Mouse (Mus musculus) heart, embryonic 11.5 days (tissue): ENCODE results near the gene Gm11273. TPM values are rescaled to one million over a fixed set of nuclear protein-coding genes. Genes with fewer than 3 reads are reported as not detected.
"Not testable (repeated sequence)": the region's sequence is repeated elsewhere in the genome, so short reads cannot be mapped to it uniquely, and the experiment has no call there.

Experiments used
- ATAC-seq: fragments of 200-750 bp; cut with Nextera tagmentation; replicated peaks from 2 replicates; pipeline ENCODE4 v1.8.0; 2017; ENCODE audit warnings: moderate library complexity; ENCODE audit not compliant: insufficient number of reproducible peaks, low FRiP score, low TSS enrichment
- H3K27ac ChIP-seq: fragments of 300-500 bp; sonication (generic); 2 replicates; pipeline ENCODE4 v1.5.1; 2014; ENCODE audit warnings: mild to moderate bottlenecking, low read depth, low read length
- H3K27me3 ChIP-seq: fragments of 300-500 bp; sonication (generic); 2 replicates; pipeline ENCODE4 v1.6.1; 2014; ENCODE audit warnings: mild to moderate bottlenecking, low read length, mixed read lengths; ENCODE audit not compliant: control insufficient read depth, insufficient read depth
- H3K36me3 ChIP-seq: fragments of 300-500 bp; sonication (generic); 2 replicates; pipeline ENCODE4 v1.6.1; 2014; ENCODE audit warnings: mild to moderate bottlenecking, low read length, moderate library complexity, mixed read lengths; ENCODE audit not compliant: control insufficient read depth, insufficient read depth
- H3K4me1 ChIP-seq: fragments of 300-500 bp; sonication (generic); 2 replicates; pipeline ENCODE4 v1.6.1; 2014; ENCODE audit warnings: low read length; ENCODE audit not compliant: control insufficient read depth, insufficient read depth
- H3K4me2 ChIP-seq: fragments of 300-500 bp; sonication (generic); 2 replicates; pipeline ENCODE4 v1.6.1; 2014; ENCODE audit warnings: mild to moderate bottlenecking, moderate library complexity
- H3K4me3 ChIP-seq: fragments of 300-500 bp; sonication (generic); 2 replicates; pipeline ENCODE4 v1.5.1; 2014; ENCODE audit warnings: low read depth, low read length
- H3K9ac ChIP-seq: fragments of 300-500 bp; sonication (generic); 2 replicates; pipeline ENCODE4 v1.6.1; 2014; ENCODE audit warnings: mild to moderate bottlenecking, low read depth, low read length, moderate library complexity
- H3K9me3 ChIP-seq: fragments of 300-500 bp; sonication (generic); replicated peaks from 2 replicates; pipeline ENCODE4 v1.6.1; 2016; ENCODE audit warnings: low read length; ENCODE audit not compliant: control insufficient read depth
- WGBS: fragments of 180-500 bp; shearing (Covaris S2); extraction: QIAGEN DNeasy Blood & Tissue Kit; methylation state at CpG from one replicate; pipeline ENCODE4 v1.1.7; 2014; ENCODE audit not compliant: insufficient replicate concordance; 5-methylcytosine and 5-hydroxymethylcytosine counted together
- polyA plus RNA-seq: library from polyadenylated mRNA; unstranded; fragments of >200 nt; fragmentation: Nextera tagmentation; extraction: Ambion mirVana; gene quantifications from 2 replicates; pipeline ENCODE4 v1.2.1, GENCODE M21; 2014

Gene Gm11273
- polyA plus RNA-seq, 1 experiment from 2014 or later, result 8.5 TPM

DNA sequence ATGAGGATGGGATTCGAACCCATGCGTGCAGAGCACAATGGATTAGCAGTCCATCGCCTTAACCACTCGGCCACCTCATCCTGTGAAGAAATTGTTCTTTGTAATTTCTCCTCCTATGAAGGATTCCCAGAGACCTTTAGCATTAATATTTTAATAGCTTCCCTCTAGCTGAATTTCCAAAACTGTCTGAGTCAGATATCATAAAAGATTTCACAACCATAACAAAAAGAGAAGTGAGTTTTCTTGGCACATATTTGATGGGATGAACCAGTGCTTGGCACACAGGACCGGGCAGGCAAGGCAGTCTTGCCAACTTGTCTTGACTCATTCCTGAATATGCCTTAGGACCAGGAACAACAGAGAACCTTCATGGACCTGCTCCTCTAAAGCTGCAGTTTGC lies 8.4 kb downstream of the Gm11273 start:
- no peak for ATAC-seq
- Histone ChIP-seq H3K4me2 (no peak overlapping the region), H3K9me3 (no peaks in the 10 kb centered on the region), H3K27ac (no peak overlapping the region), H3K4me1 (no peaks in the 10 kb centered on the region), H3K36me3 (no peaks in the 10 kb centered on the region), H3K4me3 (no peak overlapping the region), H3K9ac (no peak overlapping the region), H3K27me3 (no peaks in the 10 kb centered on the region)
- WGBS, result 93% methylated on average over 5 of the region's 5 CpGs

- H3K27ac ChIP-seq, result no peak overlapping the region
- WGBS, result 76% methylated on average over 1 of the region's 1 CpGs
- H3K4me1 ChIP-seq, result no peaks in the 10 kb centered on the region
- 0 out of 2 replicates have a peak, but pooled peaks cover 2% of the 10 kb centered on the region for H3K36me3 ChIP-seq
- no peak overlapping the region for H3K4me3 ChIP-seq
- no peak for ATAC-seq
- no peak overlapping the region for H3K4me2 ChIP-seq
- H3K27me3 ChIP-seq, result no peaks in the 10 kb centered on the region
- no peaks in the 10 kb centered on the region for H3K9me3 ChIP-seq
- H3K9ac ChIP-seq, result no peak overlapping the region
Observed at GRCm38 (mm10) chr13:21486881-21487280, 14.3 kb downstream of the Gm11273 start.

DNA sequence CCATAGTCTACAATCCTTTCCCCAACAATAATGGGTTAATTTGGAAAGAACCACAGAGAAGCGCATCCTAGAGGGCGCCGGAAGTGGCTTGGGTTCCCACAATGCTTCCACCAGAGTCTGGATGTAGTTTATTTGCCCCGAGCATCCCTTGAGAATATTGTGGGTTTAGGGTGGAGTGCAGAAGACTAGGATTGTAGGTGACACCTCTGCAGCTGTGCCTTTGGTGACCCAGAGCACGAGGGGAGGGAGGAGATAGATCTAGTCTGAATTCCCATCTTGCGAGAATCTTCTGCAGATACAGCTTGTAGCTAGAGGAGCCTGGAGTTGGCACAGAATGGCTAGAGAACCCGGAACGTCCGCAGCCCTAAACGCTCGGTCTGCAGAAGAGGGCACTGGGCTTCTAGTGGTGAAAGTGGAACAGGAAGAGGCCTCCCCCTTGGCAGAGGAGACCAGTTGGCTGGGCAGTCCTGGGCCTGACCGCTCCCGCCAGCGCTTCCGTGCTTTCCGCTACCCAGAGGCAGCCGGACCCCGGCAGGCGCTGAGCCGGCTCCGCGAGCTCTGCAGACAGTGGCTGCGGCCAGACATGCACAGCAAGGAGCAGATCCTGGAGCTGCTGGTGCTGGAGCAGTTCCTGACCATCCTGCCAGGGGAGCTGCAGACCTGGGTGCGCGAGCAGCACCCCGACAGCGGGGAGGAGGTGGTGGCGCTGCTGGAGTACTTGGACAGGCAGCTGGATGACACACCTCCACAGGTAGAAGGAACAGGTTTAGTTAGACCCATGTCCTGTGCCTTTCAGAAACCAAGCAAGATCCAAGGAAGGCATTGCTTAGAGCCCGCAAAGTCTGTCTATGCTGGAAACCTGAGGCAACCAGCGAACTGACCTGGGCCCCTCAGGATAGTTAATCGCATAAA lies 22.2 kb downstream of the Gm11273 start, which contains the start of the genes Zkscan4 and Gm10065:
Gene Zkscan4, plus strand, starts transcription at position 149 of the 912 bp plus-strand sequence.
Gene Gm10065, minus strand, starts transcription at position 683 of the 912 bp plus-strand sequence.
- H3K36me3 ChIP-seq, H3K9me3 ChIP-seq, H3K27me3 ChIP-seq, H3K4me1 ChIP-seq: not testable (repeated sequence)
- peak; percentile 60 for ATAC-seq
- Histone ChIP-seq H3K4me2 (peak within 1 kb of the TSS; percentile 72), H3K27ac (peak within 1 kb of the TSS; percentile 54), H3K9ac (peak within 1 kb of the TSS; percentile 74), H3K4me3 (peak within 1 kb of the TSS; percentile 59)
- WGBS, result 3% methylated on average over 26 of the region's 31 CpGs

DNA sequence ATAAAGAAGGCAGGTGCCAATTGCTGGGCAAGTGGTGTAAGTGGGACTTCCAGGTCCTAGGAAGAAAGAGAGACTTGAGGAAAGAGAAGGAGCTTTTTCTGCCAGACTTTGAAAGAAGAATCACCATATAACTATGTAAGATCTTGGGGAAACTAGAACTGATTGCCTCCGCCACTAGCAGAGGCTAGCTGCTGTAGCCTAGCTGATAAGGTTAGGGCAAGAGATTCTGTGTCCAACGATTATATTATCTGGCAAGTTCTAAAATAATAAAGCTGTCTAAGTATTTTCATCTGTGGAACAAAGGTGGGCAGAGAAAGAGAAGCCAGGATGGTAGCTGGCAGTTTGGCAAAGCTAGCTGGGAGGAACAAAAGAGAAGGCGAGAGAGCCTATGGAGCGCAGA lies 28.8 kb downstream of the Gm11273 start:
- 21% methylated on average over 4 of the region's 4 CpGs for WGBS
- no peaks in the 10 kb centered on the region for H3K36me3 ChIP-seq
- H3K9ac ChIP-seq, result peak overlapping the region; percentile 44; the same call in 1 of the 2 replicates
- peak overlapping the region; percentile 15; the same call in 1 of the 2 replicates for H3K4me2 ChIP-seq
- H3K4me1 ChIP-seq, result 0 out of 2 replicates have a peak, but pooled peaks cover 2% of the 10 kb centered on the region
- no peaks in the 10 kb centered on the region for H3K27me3 ChIP-seq
- no peak overlapping the region for H3K27ac ChIP-seq
- H3K4me3 ChIP-seq, result no peak overlapping the region
- ATAC-seq, result no peak
- no peaks in the 10 kb centered on the region for H3K9me3 ChIP-seq

DNA sequence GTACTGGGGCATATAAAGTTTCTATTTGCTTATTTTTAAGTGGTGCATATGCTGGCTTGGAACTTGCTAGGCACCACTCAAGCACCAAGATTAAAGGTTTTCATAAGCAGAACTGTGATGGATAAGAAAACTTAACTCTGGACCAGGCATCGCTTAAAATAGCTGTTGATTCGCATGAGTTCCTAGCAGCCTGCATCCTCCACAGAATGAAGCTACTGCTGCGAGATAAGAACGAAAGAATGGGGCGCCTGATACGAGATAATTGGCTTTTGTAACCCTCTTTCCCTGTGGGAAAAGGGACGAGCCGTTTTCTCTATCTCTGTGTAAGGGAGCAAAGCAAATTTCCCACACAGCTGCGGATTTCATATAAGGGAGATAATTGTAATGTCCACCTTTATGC lies 32.1 kb downstream of the Gm11273 start:
- Histone ChIP-seq H3K4me3 (peak overlapping the region; percentile 62; the same call in 1 of the 2 replicates), H3K9ac (no peak overlapping the region), H3K36me3 (no peaks in the 10 kb centered on the region), H3K9me3 (no peaks in the 10 kb centered on the region), H3K27ac (no peak overlapping the region), H3K4me2 (peak overlapping the region; percentile 99), H3K4me1 (0 out of 2 replicates have a peak, but pooled peaks cover 2% of the 10 kb centered on the region), H3K27me3 (no peaks in the 10 kb centered on the region)
- no peak for ATAC-seq
- 10% methylated on average over 9 of the region's 9 CpGs for WGBS

DNA sequence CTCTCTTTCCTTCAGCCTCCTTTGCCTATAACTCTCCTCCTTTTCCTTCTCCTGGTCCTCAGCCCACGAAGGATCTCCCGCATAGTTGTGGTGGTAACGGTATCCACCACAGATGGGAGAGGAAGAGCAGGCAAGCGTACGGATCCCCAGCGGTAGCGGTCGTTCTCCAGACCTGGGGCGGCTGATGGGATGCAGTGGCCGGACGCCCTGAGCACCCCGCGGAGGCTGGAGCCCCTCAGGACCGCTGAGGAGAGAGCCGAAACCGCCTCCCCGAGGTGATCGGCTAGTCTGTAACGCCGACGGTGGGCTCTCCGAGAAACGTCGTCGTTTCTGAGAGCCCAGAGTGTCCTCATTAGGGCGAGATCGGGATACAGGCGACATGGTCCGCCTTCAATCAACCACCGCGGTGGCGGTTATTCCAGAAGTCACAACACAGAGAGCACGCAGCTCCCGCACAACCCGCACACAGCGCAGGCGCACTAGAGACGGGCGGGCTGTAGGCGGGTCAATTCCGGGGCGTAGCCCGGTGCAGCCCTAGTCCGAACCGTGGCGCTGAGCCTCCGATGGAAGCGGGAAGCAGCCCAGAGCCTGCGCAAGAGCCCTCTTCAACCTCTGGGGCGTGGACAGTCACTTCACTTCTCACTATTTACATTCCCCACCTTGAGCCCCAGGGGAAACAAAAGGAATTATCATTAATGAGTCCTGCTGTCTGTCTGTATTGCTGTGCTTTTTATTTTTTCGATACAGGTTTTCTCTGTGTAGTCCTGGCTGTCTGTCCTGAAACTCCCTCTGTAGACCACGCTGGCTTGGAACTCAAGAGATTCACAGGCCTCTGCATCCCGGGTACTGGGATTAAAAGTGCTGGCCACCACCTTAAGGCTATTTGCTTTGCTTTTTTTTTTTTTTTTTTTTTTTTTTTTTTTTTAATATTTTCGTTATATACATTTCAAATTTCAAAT lies 32.9 kb downstream of the Gm11273 start, which contains the start of gene Nkapl:
Gene Nkapl, minus strand, starts transcription at position 449 of the 959 bp plus-strand sequence.
- H3K36me3 ChIP-seq, result no peaks in the 10 kb centered on the region
- H3K27ac ChIP-seq, result peak within 1 kb of the TSS; percentile 42; the same call in 1 of the 2 replicates
- ATAC-seq, result peak; percentile 98
- under 1% methylated on average over 54 of the region's 54 CpGs for WGBS
- H3K9me3 ChIP-seq, result no peaks in the 10 kb centered on the region
- H3K4me2 ChIP-seq, result peak within 1 kb of the TSS; percentile 99
- H3K9ac ChIP-seq, result peak within 1 kb of the TSS; percentile 84
- peak within 1 kb of the TSS; percentile 62 for H3K4me3 ChIP-seq
- 0 out of 2 replicates have a peak, but pooled peaks cover 2% of the 10 kb centered on the region for H3K4me1 ChIP-seq
- no peaks in the 10 kb centered on the region for H3K27me3 ChIP-seq

DNA sequence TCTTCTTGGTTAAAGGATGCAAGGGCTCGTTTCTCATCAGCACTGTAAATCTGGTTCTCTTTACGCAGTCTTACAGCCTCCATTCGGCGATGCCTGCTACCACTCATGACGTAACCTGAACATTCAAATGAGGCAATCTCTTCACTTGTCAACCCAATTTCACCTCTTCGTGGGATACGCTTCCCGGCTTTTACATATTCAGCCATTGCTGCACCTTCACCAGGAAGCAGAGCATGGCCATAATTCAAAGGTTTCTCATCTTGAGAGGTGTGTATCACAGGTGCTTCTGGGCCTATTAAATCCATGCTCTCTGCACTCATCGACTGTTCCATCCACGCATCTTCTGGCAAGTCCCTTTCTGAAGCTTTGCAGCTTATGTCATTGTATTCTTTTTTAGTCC lies 33.9 kb downstream of the Gm11273 start:
- Histone ChIP-seq H3K4me3 (no peak overlapping the region), H3K9ac (no peak overlapping the region), H3K4me1 (0 out of 2 replicates have a peak, but pooled peaks cover 2% of the 10 kb centered on the region), H3K36me3 (no peaks in the 10 kb centered on the region), H3K4me2 (no peak overlapping the region), H3K27me3 (no peaks in the 10 kb centered on the region), H3K9me3 (no peaks in the 10 kb centered on the region; the same call in 1 of the 2 replicates), H3K27ac (no peak overlapping the region)
- ATAC-seq, result no peak
- WGBS, result 79% methylated on average over 10 of the region's 10 CpGs

GRCm38 (mm10) chr13:21462516-21462915 lies 38.7 kb downstream of the Gm11273 start:
- H3K9me3 ChIP-seq, H3K4me2 ChIP-seq, H3K27me3 ChIP-seq, H3K36me3 ChIP-seq, ATAC-seq, H3K4me1 ChIP-seq, H3K9ac ChIP-seq, H3K27ac ChIP-seq, H3K4me3 ChIP-seq: not testable (repeated sequence)
- WGBS, result 55% methylated on average over 9 of the region's 9 CpGs
